Mouse (Mus musculus): ENCODE data around the gene Lhx2.

GRCm38 (mm10) chr2:38410227-38410626, 71.1 kb downstream of the Lhx2 start:
- no peak for TF ChIP-seq CTCF (IDR thresholded peaks at IDR 0.05)
- TF ChIP-seq EP300 (IDR thresholded peaks at IDR 0.05) = no peak
